Mouse (Mus musculus) myocyte (in vitro differentiated cells): ENCODE data around the gene Astn1.

Source experiments
- MAX ChIP-seq: IDR thresholded peaks from one replicate; pipeline ENCODE4 v1.6.1; 2011; ENCODE audit warnings: low read depth, mild to moderate bottlenecking, control low read depth
- POLR2A ChIP-seq: IDR thresholded peaks from one replicate; pipeline ENCODE4 v1.6.1; 2011; ENCODE audit warnings: low read depth, mild to moderate bottlenecking, control low read depth, moderate library complexity; ENCODE audit not compliant: insufficient read length
- POLR2AphosphoS2 ChIP-seq: IDR thresholded peaks from one replicate; pipeline ENCODE4 v1.6.1; 2011; ENCODE audit warnings: low read depth, control low read depth; ENCODE audit not compliant: insufficient read length
- REST ChIP-seq: IDR thresholded peaks from one replicate; pipeline ENCODE4 v1.6.1; 2011; ENCODE audit warnings: mild to moderate bottlenecking, control low read depth, moderate library complexity; ENCODE audit not compliant: insufficient read depth, insufficient read length
- USF1 ChIP-seq: IDR thresholded peaks from one replicate; pipeline ENCODE4 v1.6.1; 2011; ENCODE audit warnings: low read depth, mild to moderate bottlenecking, control low read depth, moderate library complexity

- TF ChIP-seq POLR2A (no peak), REST (no peak), USF1 (no peak), POLR2AphosphoS2 (no peak), MAX (no peak)
These were observed 226.8 kb downstream of the Astn1 start for GRCm38 (mm10) chr1:158588903-158589302.
